Mouse (Mus musculus): Measurements from ENCODE around the gene Zfp811. TPM values are rescaled to one million over a fixed set of nuclear protein-coding genes. Genes with fewer than 3 reads are reported as not detected.

Zfp811 gene
- total RNA-seq, 2 experiments from 2014 or later: 0.22 to 0.24 TPM

DNA sequence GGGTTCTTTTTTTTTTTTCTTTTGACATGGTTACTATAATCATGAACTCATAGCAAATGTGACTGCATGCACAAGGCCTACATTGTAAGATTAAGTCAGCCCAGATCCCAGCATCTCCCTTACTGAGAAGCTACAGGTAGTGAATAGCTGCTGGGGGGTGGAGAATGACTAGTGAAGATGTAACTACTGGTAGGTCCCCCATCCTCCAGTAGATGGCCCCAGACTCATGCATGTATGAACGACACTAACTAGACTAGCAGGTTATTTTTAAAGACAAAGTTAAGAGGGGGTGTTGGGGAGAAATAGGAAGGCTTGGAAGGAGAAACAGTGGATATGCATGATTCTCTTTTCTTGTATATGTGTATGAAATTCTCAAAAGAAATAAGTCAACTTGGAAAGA lies 38.5 kb downstream of the Zfp811 start:
- DNase-seq: peak in 1 of 2 experiments; percentile 16

GRCm38 (mm10) chr17:32766422-32766821 lies 43.3 kb downstream of the Zfp811 start:
- DNase-seq: no peak
- intact Hi-C loops (cut with DNase I): no loop called here

More for the DNA sequence above, 38.5 kb downstream of the Zfp811 start:
- intact Hi-C loops (cut with DNase I): loop anchor here (5.0 kb wide), 1 partner anchor 181 kb away; no protein-coding TSS in a partner anchor

DNA sequence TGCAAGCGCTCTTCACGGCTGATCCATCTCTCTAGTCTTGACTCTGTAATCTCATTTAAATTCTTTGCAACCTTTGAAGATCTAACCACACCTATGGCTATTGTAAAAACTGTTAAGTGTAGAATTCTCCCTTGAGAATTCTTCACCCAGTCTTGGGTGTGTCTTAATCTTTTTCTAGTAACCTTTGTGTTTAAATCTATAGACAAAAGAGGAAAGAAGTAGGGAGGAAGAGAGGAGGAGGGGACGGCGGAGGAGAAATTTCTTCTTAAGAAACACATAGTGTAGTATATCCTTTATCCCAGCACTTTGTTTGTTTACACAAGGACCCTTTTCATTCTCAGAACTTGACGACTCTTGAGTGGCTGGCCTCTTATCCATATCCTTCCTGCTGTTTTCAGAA lies 52.4 kb downstream of the Zfp811 start:
- intact Hi-C loops (cut with DNase I): loop anchor here (10.0 kb wide), 1 partner anchor 107 kb away; no protein-coding TSS in a partner anchor
- DNase-seq: no peak

- DNase-seq: peak; percentile 19 to 34
- intact Hi-C loops (cut with DNase I): loop anchor here (10.0 kb wide), 1 partner anchor 111 kb away; no protein-coding TSS in a partner anchor
Measured at GRCm38 (mm10) chr17:32753634-32754033, 56.1 kb downstream of the Zfp811 start.

DNA sequence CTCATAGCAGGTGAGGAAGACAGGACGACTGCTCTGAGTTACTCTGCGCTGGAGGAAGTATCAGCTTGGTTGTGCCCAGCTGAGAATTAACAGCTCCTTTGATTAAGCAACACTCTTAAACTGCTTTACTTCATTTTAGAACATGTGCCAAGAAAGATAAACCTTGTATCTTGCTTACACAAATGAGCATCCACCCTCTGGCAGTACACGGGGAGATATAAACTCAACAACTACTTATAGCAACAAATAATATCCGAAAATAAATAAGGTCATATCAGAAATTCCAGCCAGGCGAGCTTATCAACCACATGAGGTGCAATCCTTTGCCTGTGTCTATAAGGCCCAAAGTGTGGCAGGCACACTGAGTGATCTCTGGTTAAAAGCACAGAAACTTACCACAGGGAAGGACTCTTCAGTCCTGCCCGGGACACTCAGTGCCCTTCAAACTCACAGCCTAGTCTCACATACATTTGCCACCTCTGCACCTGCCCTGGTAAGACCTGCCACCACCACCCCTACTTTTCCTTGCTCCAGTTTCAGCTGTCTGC lies 56.8 kb downstream of the Zfp811 start:
- intact Hi-C loops (cut with DNase I): loop anchor here (10.0 kb wide), 1 partner anchor 112 kb away; no protein-coding TSS in a partner anchor
- DNase-seq: no peak

- DNase-seq: no peak
- intact Hi-C loops (cut with DNase I): loop anchor here (10.0 kb wide), 1 partner anchor 114 kb away; no protein-coding TSS in a partner anchor
Measured at GRCm38 (mm10) chr17:32750611-32751010, 59.1 kb downstream of the Zfp811 start.

Other genes with a start within 250 kb of the Zfp811 start
- gene Cyp4f37, start 188.6 kb downstream of the Zfp811 start, total RNA-seq (2021): not detected
- not detected for gene Cyp4f40, start 151.0 kb downstream of the Zfp811 start, total RNA-seq (2021)
- not detected for gene Cyp4f15, start 124.3 kb downstream of the Zfp811 start, total RNA-seq (2021)
- gene Zfp871, start 21.6 kb downstream of the Zfp811 start, total RNA-seq (2021): 10 to 100 TPM; 36.0 to 40.5 TPM
- 10 to 100 TPM; 11.8 to 12.0 TPM for gene Zfp799, start 20.3 kb upstream of the Zfp811 start, total RNA-seq (2021)
- gene Zfp870, start 81.7 kb upstream of the Zfp811 start, total RNA-seq (2021): 1 to 10 TPM; 7.3 to 9.0 TPM
- not detected for gene Cyp4f14, start 107.4 kb upstream of the Zfp811 start, total RNA-seq (2021)
- gene Cyp4f13, start 137.5 kb upstream of the Zfp811 start, total RNA-seq (2021): 10 to 100 TPM; 13.8 to 22.3 TPM
- 1 to 10 TPM; 2.6 to 3.3 TPM for gene Zfp472, start 155.9 kb upstream of the Zfp811 start, total RNA-seq (2021)
- 1 to 10 TPM; 6.8 to 7.6 TPM for gene Zfp952, start 183.2 kb upstream of the Zfp811 start, total RNA-seq (2021)
- gene Zfp763, start 223.5 kb upstream of the Zfp811 start, total RNA-seq (2021): 1 to 10 TPM; 3.8 to 4.2 TPM

Data from heart, postnatal 14 days (tissue).